In the genomic region with DNA sequence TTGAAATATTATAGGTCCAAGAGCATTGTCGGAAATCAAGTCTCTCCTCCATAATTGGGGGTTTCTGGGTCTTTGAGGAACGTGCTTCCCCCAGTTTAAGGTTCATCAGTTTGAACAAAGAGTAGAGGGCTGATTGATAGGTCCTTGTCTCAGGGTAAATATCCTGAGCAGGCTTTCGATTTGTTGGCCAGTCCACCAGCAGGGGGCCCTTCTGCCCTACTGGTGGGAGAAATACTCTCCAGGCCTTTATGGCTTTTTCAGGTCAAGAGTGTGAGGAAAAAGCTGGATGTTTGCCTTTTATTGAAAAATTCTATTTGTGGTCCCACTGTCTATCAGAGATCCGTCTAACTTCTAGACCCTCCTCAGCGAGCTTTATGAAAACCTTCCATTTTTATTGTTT, we compare ENCODE assay signal across 10 mouse cellular contexts. TPM values are rescaled to one million over a fixed set of nuclear protein-coding genes. Genes with fewer than 3 reads are reported as not detected.
DNase-seq lines count a peak whose midpoint lies in the region; ATAC-seq and TF ChIP-seq lines count a peak whose summit lies in the region.
"Had no signal": no experiment of that assay in that cellular context is flagged by ENCODE, and none has a peak within 500 bp of the region (broad histone marks: within the 10 kb centered on the region; RNA-seq: fewer than 3 reads in every experiment).

No protein-coding gene starts in this region.

- H3K4me1 ChIP-seq in heart, adult 2 months (ENCODE audit: control insufficient read depth, insufficient read depth, low read length) = no peaks in the 10 kb centered on the region
- H3K4me1 ChIP-seq in heart, embryonic 10.5 days = 0 out of 2 replicates have a peak, but pooled peaks cover 5% of the 10 kb centered on the region
- no peaks in the 10 kb centered on the region for H3K4me1 ChIP-seq in lung, postnatal 0 days (ENCODE audit: insufficient read depth, low read depth, low read length)
- H3K4me1 ChIP-seq in bone marrow, adult 2 months (ENCODE audit: control insufficient read depth, insufficient read depth, low read length) = no peaks in the 10 kb centered on the region; the same call in 1 of the 2 replicates
- H3K4me1 ChIP-seq in thymus, adult 2 months (replicated peaks; ENCODE audit: control insufficient read depth, insufficient read depth, low read length) = no peaks in the 10 kb centered on the region
- H3K4me1 ChIP-seq: limb, embryonic 13.5 days had no signal

- WGBS in heart, adult 2 months = 54% methylated on average over 5 of the region's 5 CpGs
- 61% methylated on average over 5 of the region's 5 CpGs for WGBS in heart, embryonic 10.5 days
- WGBS in lung, postnatal 0 days = 61% methylated on average over 5 of the region's 5 CpGs
- 43% methylated on average over 5 of the region's 5 CpGs for WGBS in bone marrow, adult 2 months
- 60% methylated on average over 5 of the region's 5 CpGs for WGBS in thymus, adult 2 months

- TF ChIP-seq EP300 in heart, adult 2 months (IDR thresholded peaks at IDR 0.05; ENCODE audit: insufficient read depth, low read depth, low read length) = no peak
- TF ChIP-seq EP300 in lung, postnatal 0 days (IDR thresholded peaks at IDR 0.05) = no peak

- H3K79me2 ChIP-seq in heart, adult 2 months (replicated peaks; ENCODE audit: control insufficient read depth, insufficient read depth, low read length) = no peaks in the 10 kb centered on the region

- no peak overlapping the region for H3K9ac ChIP-seq in heart, adult 2 months (ENCODE audit: low read depth, low read length)
- H3K9ac ChIP-seq in lung, postnatal 0 days (replicated peaks; ENCODE audit: low read depth) = no peak overlapping the region
- H3K9ac ChIP-seq: limb, embryonic 13.5 days had no signal

- no peak overlapping the region for H3K4me2 ChIP-seq in lung, postnatal 0 days (replicated peaks; ENCODE audit: low read depth, low read length)
- H3K4me2 ChIP-seq: limb, embryonic 13.5 days had no signal

- no peak overlapping the region for H3K4me3 ChIP-seq in heart, adult 2 months
- H3K4me3 ChIP-seq in heart, embryonic 10.5 days = no peak overlapping the region
- no peak overlapping the region for H3K4me3 ChIP-seq in lung, postnatal 0 days (ENCODE audit: low read depth, low read length)
- H3K4me3 ChIP-seq in bone marrow, adult 2 months (replicated peaks; ENCODE audit: control insufficient read depth, low read depth, low read length) = no peak overlapping the region
- no peak overlapping the region for H3K4me3 ChIP-seq in thymus, adult 2 months (ENCODE audit: control insufficient read depth, insufficient read depth, low read length)
- H3K4me3 ChIP-seq: limb, embryonic 13.5 days had no signal

- H3K27ac ChIP-seq in heart, adult 2 months = no peak overlapping the region
- no peak overlapping the region for H3K27ac ChIP-seq in heart, embryonic 10.5 days
- H3K27ac ChIP-seq in lung, postnatal 0 days (ENCODE audit: low read length) = no peak overlapping the region
- no peak overlapping the region for H3K27ac ChIP-seq in bone marrow, adult 2 months (ENCODE audit: control insufficient read depth, insufficient read depth, low read depth, low read length, poor library complexity)
- H3K27ac ChIP-seq in thymus, adult 2 months (ENCODE audit: control insufficient read depth, insufficient read depth, low read length) = no peak overlapping the region
- H3K27ac ChIP-seq: limb, embryonic 13.5 days had no signal

- peak; percentile 66 for TF ChIP-seq CTCF in heart, adult 2 months (IDR thresholded peaks at IDR 0.05)
- peak; percentile 58 for TF ChIP-seq CTCF in lung, postnatal 0 days (IDR thresholded peaks at IDR 0.05)
- TF ChIP-seq CTCF in bone marrow, adult 2 months (IDR thresholded peaks at IDR 0.05; ENCODE audit: control insufficient read depth, insufficient read depth, low read length) = peak; percentile 47
- no peak for TF ChIP-seq CTCF in thymus, adult 2 months (IDR thresholded peaks at IDR 0.05; ENCODE audit: borderline replicate concordance, control insufficient read depth, extremely low read depth, insufficient read depth, low read length, poor library complexity)

- no peaks in the 10 kb centered on the region for H3K27me3 ChIP-seq in heart, adult 2 months (ENCODE audit: control insufficient read depth, insufficient read depth, low read length)
- no peaks in the 10 kb centered on the region for H3K27me3 ChIP-seq in heart, embryonic 10.5 days (ENCODE audit: insufficient read depth, poor library complexity, severe bottlenecking)
- H3K27me3 ChIP-seq in lung, postnatal 0 days (replicated peaks; ENCODE audit: insufficient read depth, low read length) = no peaks in the 10 kb centered on the region
- H3K27me3 ChIP-seq in thymus, adult 2 months (ENCODE audit: control insufficient read depth, insufficient read depth, low read length) = no peaks in the 10 kb centered on the region
- H3K27me3 ChIP-seq: limb, embryonic 13.5 days had no signal

- ATAC-seq in lung, postnatal 0 days = no peak
- peak; percentile 84 for ATAC-seq in megakaryocyte progenitor cell, adult 5-6 weeks (replicated peaks; ENCODE audit: poor library complexity)

- no peak for DNase-seq in heart, adult 2 months
- DNase-seq in heart, embryonic 10.5 days (ENCODE audit: low spot score) = no peak
- no peak for DNase-seq in lung, postnatal 0 days (ENCODE audit: low spot score)
- no peak for DNase-seq in lung, postnatal 25 days (ENCODE audit: low spot score)
- DNase-seq in adrenal gland, adult 8-10 months = no peak
- DNase-seq in thymus, adult 2 months = no peak
- DNase-seq: adrenal gland, postnatal 36 days had no signal

- intact Hi-C loops in heart, adult 2 months (cut with DNase I) = loop anchor here (5.0 kb wide), 1 partner anchor 139 kb away; no protein-coding TSS in a partner anchor

- no peaks in the 10 kb centered on the region for H3K9me3 ChIP-seq in heart, embryonic 10.5 days
- no peaks in the 10 kb centered on the region for H3K9me3 ChIP-seq in lung, postnatal 0 days (ENCODE audit: low read length)

- H3K36me3 ChIP-seq in heart, adult 2 months (ENCODE audit: control insufficient read depth, insufficient read depth, low read length) = no peaks in the 10 kb centered on the region
- H3K36me3 ChIP-seq in heart, embryonic 10.5 days = no peaks in the 10 kb centered on the region
- H3K36me3 ChIP-seq in lung, postnatal 0 days (ENCODE audit: insufficient read depth, low read length) = no peaks in the 10 kb centered on the region
- no peaks in the 10 kb centered on the region for H3K36me3 ChIP-seq in thymus, adult 2 months (ENCODE audit: control insufficient read depth, insufficient read depth, low read length)
- H3K36me3 ChIP-seq: limb, embryonic 13.5 days had no signal

- no peak for TF ChIP-seq POLR2A in heart, adult 2 months (IDR thresholded peaks at IDR 0.05; ENCODE audit: insufficient read depth, low read depth, low read length)
- no peak for TF ChIP-seq POLR2A in bone marrow, adult 2 months (IDR thresholded peaks at IDR 0.05; ENCODE audit: borderline replicate concordance, control insufficient read depth, low read depth, low read length)
- TF ChIP-seq POLR2A in thymus, adult 2 months (IDR thresholded peaks at IDR 0.05; ENCODE audit: control insufficient read depth, extremely low read depth, insufficient read depth, low read length, poor library complexity) = no peak

RNA-seq across cellular contexts. Expression of gene Alox5, which starts 32.7 kb away (rescaled TPM):
- 10 to 100 TPM; 14.3 to 16.4 TPM for total RNA-seq in heart, adult 2 months (2021)
- polyA plus RNA-seq in heart, adult 2 months (2012; rRNA removed) = 6.6 and 12.2 TPM in 2 replicates
- 5.5 and 7.1 TPM in 2 replicates for polyA plus RNA-seq in heart, embryonic 10.5 days (2016; fragmentation: Nextera tagmentation; extraction: Ambion mirVana)
- 3.1 TPM in 2 replicates for polyA plus RNA-seq in lung, postnatal 0 days (2015; fragmentation: Nextera tagmentation; extraction: Ambion mirVana)
- 16.1 and 17.9 TPM in 2 replicates for polyA plus RNA-seq in bone marrow, adult 2 months (2011; ENCODE audit: insufficient read depth, insufficient read length, low replicate concordance, missing spikeins)
- 8.1 and 9.5 TPM in 2 replicates for total RNA-seq in megakaryocyte progenitor cell, adult 5-6 weeks (2015)
- total RNA-seq in megakaryocyte progenitor cell, adult 5-6 weeks (2017) = 5.9 and 12.3 TPM in 2 replicates
- total RNA-seq in adrenal gland, adult 8-10 months (2022) = 1 to 10 TPM; 1.7 to 4.4 (median 1.9) TPM
- 3.1 and 5.3 TPM in 2 replicates for polyA plus RNA-seq in thymus, adult 2 months (2012; rRNA removed)
